Mouse (Mus musculus): ENCODE measurements at regions not wholly inside any gene's neighbourhood (a gene's known extent, or its start where the extent isn't known, plus 50 kb on each side); places are given as distances from the start of the nearest gene placed in this dataset.

DNA sequence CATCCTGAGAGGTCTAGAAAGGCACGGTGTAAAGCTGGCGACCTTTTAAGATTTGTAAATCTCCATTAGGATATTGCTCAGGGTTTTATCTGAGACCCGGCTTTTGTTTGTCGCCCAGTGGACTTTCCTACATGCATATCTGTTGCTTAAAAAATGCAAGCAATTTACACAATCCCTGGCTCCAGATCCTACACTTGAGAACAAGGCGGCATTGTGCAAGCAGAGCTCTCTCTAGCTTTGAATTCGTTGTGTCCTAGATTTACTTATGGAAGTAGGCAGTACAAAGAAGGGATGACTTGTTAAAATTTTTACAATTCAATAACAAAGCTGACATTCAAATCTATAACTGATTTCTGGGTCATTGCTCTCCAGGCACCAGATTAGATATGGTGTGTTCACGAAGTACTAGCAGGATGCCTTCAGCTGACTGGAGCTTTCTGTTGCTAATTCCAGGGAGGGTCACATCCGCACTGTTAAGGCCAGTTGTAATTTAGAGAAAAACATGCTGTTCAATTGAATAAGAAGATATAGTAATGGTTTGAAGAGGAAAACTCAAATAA, 62.2 kb upstream of the Teddm2 start:
- DNase-seq = no peak

DNA sequence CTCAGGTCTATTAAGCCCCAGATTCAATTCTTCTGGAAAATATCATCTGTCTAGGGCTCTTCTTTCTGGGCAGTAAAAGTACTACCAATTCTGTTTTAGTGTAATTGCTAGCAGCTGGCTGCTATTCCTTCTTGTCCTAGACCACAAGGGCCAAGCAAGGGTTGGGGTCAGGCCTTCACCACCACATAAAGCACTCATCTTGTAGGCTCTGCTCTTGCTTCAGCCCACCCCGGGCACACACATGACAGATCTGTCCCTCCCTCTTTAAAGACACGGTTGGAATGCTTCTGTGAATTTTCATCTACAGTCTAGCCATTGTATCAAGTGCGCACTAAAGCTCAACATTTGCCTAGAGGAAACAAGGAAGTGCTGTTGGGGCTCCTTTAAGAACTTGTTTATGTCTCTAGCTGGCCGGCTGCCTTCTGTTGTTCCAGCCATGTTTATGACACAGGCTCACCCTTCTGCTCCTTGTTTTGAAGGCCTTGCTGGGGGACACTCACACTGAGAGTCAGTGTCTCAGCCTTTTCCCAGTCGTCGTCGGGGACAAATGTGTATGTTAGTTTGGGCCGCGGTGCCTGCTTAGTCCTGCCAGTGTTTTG, 63.8 kb upstream of the Teddm2 start:
- DNase-seq = no peak

DNA sequence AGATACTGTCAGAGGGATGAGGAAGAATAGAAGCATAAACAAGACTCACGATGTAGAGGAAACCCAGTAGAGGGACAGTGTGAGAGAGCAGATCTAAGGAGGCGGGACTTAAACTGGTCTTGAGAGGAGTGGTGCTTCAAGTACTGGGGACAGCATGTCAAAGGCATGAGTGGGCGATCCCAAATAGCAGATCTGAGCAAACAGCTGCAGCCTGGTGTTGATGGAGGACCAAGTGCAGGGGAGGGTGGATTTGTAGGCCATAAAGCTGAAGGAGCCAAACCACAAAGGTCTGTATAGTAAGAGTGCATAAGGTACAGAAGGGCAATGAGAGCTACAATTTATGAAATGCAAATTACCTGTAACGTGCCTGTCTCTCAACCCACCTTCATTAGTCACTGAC, 69.4 kb upstream of the Teddm2 start:
- no peak for DNase-seq

DNA sequence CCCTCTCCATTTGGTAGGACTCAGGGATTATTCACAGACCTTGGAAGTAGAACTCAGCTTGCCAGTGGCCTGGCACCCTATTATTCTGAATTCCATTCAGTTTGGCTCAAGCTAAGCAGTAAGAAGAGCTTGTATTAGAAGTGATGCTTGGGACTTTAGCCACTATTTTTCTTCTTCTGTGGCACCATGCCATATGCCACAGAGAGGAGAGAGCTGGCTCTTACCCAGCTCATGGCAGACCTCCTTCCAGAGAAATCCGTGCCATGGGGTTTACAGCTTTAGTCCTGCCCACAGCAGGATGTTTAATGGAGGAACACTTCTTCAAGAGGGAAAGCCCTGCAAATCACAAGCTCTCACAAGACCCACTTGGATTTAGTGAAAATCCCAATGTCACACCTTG, 74.3 kb upstream of the Teddm2 start:
- no peak for DNase-seq

DNA sequence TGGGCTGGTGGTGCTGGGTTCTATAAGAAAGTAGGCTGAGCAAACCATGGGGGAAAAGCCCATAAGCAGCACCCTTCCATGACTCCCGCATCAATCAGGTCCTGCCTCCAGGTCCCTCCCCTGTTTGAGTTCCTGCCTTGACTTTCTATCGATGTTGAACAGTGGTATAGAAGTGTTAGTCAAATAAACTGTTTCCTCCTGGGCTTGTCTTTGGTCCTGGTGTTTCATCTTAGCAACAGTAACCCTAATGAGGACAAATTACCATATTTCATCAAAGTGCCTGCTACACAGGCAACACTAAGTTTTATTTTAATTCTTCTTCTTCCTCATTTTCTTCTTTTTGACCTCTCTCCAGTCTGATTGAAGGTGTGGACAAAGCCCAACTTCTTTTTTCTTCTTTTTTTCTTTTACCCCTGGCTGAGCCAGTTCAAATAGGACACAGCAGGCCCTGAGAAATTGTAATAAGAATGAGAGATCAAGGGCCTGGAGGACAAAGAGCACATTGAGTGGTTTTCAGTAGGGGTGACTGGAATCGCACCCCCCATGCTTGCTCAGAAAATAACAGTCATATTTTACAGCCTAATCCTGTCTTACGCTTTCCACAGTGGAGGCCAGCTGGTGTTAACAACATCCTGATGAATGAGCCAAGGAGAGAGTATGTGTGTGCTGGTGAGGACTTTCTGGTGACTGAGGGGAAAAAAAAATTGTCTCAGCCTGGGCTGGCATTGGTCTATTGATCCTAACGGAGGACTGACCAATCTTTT, 78.1 kb upstream of the Teddm2 start:
- DNase-seq = peak; percentile 47

DNA sequence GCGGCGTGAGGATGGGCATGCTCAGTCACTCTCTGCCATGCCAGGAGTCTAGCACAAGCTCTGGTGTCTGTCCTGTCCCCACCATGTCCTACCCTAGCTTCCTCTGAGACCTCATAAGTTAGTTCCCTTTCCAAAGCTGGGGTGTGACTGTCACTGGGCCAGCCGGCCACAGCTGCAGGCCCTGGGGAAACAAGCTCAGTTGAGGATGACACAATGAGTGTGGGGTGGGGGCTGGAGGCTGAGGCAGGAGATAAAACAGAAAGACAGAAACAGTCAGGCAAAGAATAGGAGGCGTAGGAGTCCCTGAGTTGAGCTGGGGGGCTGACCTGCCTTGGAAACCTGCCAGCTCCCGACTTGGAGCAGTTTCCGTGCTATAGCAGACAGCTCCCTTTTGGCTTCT, 80.9 kb upstream of the Teddm2 start:
- DNase-seq = peak; percentile 79

DNA sequence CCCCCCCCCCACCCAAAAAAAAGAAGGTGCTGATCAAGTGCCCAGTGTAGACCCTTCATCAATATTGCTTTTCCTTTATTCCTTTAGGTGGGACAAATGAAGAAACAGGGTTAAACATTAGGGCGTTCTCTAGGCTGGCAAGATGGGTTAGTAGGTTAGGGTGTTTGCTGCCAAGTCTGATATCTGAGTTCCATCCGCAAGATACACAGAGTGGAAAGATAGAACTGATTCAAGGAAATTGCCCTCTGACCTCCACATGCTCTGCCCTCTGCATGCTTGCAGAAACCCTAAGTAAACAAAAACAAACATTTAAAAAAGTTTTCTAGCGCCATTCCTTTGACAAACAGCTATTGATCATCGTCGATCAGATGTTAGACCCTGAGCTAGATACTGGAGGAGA, 85.6 kb upstream of the Teddm2 start:
- DNase-seq = no peak

DNA sequence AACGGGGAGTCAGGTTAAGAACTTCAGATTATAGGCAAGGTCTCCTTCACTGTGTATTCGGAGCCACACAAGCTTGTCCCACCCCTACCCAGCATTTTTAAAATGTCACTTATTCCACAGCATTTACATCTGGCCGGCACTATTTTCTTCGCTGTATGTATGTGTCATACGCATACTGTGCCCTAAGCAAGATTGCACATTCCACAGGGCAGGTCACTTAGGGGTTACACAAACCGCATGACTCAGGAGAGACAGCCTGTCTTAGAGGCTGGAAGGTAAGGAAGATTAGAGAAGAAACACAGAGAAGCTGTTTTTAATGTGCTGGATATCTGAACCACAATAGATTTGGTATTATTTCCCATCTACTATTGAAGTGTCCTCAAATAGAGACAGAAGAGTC, 86.6 kb upstream of the Teddm2 start:
- DNase-seq = no peak

DNA sequence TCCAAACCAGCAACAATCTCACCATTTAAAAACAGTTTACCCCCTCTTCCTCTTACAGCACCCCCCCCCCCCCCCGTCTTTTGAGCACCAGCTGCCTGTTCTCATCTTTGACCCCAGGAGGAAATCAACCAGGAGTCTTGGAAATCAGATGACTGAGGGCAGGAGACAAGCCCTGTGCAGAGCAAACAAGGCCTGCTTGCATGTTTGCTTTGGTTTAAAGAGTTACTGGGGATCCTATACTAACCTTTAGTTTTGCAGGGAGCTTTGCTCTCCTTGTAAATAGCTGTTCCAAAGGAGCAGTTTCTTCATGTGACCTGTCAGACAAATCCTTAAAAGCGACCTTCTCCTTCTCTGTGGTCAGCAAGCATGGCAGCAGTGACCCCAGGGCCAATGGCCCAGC, 88.3 kb upstream of the Teddm2 start:
- no peak for DNase-seq

DNA sequence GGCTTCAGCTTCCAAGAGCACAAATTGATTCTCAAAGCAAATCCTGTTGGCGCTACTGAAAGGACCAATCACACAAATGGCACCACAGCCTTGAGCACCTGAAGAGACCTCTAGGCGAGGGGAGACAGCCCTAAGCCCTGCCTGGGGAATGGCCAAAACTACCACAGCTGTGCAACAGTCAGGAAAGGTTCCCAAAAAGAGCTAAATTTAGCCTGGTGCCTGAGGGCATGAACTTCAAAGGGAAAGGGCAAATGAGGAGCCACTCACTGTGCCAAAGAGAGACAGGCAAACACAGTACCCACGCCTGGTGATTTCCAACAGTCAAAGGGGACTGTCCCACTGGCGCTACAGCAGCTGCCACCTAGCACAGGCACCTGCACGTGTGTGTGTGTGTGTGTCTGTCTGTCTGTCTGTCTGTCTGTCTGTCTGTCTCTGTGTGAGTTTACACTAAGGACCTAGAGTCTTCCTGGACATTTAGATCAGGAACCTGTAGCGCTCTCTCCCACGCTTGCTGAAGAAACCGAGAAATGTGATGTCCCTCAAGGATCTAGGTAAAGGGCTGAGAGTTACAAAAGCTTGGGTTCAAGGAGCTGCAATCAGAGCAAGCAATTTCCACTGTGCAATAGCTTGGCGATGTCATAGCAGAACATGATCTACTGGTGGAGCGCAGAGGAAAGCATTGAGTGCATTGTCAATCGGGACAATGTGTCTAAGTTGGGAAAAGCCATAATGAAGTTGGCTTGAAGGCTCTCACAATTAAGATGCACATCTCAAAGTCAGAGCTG, 90.8 kb upstream of the Teddm2 start:
- DNase-seq = no peak

DNA sequence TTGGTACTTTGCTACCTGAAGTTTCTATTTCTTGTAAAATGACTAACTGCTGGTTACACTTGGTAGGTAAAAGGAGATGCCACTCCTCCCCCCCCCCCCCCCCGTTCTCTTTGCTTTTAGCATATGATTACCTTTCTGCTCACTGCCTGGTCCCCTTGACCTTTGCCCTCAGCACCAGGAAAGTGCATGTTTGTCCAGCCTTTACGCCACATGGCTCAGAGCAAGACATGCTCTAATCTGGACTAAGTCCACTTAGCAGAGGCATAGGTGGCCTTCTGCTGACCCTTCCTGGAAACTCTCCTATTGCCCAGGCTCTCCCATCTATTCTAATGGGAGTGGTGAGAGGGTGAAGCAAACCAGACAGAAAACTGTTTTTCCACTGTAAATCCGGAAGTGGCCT, 92.4 kb upstream of the Teddm2 start:
- no peak for DNase-seq

DNA sequence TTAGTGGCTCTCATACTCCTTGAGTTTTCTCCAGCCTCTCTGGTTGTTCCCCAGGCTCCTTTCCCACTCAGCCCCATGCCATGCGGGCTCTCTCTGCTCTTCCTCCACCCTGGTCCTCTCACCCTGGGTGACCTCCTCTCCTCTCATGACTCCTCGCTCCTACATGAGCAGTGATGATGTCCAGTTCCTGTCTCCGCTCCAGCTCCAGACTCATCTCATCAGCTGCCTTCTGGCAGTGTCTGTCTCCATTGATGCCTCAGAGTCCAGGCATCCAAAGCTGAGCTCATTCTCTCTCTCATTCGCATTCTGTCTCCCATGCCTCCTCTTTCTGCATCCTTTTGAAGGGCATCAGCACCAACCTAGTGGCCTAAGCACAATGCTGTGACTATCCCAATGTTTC, 94.8 kb upstream of the Teddm2 start:
- DNase-seq = peak; percentile 81

DNA sequence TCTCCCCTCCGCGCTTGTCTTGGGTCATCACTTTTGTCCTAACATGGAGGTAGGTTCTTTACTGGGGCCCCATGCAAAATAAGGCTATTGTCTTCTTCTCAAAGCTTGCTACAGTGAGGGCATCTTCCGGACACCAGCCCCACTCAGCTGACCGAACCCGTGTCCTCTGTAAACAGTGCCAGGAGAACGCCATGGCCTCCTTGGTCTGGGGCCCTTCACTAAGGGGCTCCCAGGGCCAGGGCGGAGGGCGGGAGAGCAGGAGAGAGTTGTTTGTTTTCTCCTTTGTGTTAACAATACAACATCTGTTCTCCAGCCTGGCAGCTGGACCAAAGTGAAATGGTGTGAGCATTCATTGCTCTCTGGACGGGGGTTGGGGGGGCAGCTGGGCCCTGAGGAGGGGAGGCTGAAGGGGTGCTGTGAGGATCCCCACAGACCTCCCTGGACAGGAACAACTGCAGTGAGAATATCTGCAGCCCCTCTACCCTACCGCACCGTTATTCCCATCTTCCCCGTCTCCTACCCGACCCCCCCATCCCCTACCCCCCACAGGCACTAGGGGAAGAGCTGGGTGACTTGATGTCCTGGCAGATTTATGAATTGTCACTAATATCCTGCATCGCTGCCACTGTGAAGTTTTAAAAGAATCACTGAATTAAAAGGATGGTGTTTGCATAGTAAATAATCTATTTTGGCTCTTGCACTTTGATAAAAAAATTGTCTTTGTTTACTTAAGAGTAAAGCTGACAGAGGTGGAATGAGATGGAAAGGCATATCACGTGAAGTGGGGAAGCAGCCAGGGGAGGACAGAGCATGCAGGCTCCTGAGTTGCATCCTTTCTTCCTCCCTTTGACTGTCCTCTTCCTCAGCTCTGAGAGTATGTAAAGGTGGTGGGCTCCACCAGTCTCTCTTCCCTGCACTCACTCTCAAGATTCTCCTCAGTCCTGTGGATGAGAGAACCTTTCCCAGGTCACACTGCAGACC, 97.5 kb upstream of the Teddm2 start:
- peak; percentile 81 for DNase-seq

DNA sequence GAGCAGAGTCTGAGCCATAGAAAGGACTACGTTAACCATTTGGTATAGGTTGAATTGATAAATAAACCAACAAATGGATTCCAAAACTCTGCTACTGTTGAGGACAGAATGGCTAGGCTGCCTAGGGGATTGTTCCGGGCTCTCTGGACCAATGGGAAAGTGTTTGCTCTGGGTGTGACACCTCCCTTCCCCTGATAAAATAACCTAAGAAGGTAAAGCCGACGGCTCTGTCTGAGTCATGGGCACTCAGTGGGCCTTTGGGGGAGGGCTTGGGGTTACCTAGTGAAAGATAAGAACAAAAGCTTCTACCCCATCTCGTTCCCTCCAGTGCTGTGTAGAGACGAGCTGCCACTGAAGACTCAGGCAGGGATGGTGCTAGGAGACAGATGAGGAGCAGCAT, 99.7 kb upstream of the Teddm2 start:
- no peak for DNase-seq

DNA sequence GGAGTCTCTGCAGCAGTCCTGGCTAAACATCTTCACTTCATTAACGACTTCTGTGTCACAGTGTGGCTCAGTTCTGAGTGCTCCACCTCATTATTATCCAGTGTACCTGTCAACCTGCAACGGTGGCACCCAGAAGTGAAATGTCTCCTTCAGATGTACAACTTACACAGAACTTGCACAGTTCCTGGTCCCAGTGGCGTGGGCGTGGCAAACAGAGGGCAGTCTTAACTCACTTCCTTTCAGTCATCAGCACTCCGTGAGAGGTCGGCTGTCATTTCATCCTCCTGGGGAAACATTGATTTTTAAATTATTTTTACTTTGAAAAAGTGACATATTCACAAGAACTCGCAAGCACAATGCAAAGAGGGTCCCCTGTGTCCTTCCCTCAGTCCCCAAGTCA, 103.6 kb upstream of the Teddm2 start:
- DNase-seq = no peak

DNA sequence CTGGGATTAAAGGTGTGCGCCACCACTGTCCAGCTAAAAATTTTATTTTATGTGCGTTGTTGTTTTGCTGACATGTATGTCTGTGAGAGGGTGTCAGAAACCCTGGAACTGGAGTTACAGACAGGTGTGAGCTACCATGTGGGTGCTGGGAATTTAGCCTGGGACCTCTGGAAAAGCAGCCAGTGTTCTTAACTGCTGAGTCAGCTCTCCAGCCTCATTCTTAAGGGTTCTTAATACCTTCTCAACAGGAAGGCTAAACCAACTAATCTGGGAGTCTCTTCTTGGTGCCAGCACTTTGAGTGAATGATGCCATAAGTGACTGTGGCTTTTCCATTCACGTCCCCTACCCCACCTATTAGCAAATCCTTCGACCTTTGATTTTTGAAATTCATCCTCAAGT, 104.6 kb upstream of the Teddm2 start:
- no peak for DNase-seq

DNA sequence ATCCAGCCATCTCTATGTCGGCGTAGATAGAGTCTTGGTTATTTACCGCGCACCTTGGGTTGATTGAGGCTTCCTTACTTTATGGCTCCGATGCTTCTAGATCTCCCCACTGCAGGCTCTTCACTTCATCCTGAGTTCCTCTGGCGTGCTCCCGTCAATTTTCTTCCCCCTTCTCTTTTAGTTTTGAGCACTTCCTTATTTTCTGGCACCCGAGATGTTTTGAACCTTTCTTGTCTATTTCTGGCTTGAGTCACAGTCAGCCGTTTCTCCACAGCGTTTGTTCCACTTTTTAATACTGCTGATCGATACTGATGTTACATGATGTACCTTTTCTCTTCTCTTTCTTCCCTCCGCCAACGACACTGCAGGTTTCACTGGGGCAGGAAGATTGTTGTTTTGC, 106.0 kb upstream of the Teddm2 start:
- peak; percentile 15 for DNase-seq

DNA sequence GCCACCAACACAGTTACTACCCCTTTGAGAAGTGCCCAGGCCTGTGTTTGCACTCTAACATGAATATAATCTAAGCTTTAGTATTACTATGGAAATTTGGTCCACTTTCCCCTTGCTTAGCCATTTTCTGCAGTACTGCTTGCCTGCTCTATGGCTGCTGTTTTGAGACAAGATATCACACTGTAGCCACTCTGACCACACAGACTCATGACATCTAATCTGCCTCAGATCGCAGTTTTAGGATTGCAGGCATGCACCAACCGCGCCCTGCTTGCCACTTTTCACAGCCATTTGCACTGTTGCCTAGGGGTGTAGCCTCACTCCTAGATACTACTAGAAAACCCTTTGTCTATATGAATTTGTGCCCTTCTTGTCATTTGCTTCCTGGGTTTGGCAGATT, 107.4 kb upstream of the Teddm2 start:
- no peak for DNase-seq

DNA sequence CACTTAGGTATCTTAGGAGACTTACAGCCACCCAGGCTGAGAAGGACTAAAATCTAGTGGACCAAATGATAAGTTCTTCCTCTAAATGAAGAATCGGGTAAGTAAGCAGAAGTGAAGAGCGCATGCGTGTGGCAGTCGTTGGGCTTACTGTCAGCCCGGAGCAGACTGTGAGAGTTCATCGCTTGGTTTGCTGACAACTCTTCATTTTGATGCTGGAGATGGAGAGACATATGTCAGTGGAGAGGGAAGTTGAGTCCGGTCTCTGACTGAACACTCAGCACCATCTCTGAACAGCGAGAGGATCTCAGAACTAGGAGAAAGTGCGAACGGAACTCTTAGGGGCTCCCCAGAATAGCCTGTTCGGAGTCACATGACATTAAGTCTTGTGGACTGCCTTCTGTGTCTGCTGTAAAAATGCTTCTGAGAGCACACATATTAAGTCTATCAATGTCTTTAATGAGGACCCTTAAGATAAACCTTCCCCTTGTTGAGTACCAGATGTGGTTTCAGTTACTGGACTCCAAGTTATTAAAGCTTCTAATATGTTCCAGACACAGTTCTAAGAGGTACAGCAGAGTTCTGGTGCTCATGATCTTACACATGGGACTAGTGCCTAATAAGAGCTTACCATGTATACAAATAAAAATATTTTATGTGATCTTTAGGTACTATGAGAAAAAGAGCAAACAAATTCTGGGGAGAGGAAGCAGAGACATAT, 108.7 kb upstream of the Teddm2 start:
- peak; percentile 16 for DNase-seq

DNA sequence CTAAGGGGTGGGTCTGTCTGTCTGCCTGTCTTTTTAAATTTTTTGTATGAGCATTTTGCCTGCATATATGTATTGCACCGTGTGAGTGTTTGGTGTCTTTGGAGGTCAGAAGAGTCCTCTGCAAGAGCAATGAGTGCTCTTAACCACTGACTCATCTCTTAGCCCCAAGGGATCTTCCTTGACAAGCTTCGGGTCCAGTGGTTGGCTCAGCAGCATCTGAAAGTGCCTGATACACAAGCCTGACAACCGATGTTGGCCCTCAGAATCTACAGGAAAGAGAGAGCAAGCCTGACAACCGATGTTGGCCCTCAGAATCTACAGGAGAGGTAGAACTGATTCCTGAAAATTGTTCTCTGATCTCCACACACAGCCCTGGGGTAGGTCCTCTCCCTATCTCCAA, 110.7 kb upstream of the Teddm2 start:
- no peak for DNase-seq

DNA sequence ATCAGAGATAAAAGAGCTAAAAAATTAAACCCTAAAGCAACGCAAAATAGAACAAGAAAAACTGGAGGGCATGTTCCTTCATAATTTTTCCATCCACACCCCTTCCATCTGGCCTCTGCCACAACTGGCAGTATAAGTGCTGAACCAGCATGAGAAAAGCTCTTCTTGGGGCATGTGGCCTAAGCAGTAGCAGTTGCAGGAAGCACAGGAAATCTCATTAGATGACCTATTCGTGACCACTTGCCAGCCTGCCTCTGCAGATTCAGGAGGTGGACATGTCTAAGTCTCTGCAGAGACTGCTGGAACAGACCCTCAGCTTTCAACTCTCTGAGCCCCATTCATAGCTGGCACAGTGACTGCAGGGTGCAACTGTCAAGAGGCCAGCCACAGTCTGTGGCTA, 116.5 kb upstream of the Teddm2 start:
- DNase-seq = no peak

DNA sequence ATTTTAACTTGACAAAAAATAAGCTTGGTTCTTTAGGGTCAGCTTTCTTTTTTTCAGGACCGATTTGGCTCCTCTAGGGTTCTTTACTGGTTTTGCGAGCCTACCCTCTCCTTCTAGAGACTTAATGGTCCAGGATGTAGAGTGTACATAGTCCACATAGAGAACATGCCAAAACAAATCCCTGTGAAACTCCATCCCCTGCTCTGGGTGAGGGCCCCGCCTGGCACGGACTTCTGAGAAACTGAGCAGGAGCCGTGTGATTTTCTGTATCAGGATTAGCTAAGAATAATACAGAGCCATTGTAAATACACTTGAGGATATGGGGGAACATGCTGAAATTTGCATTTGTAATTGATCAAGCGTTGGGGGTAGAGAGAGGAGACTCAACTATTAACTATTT, 118.2 kb upstream of the Teddm2 start:
- no peak for DNase-seq

All from layer of hippocampus, adult 9-11 months (tissue).